Mouse (Mus musculus) heart, adult 2 months (tissue): ENCODE data around the gene AI597479. TPM values are rescaled to one million over a fixed set of nuclear protein-coding genes. Genes with fewer than 3 reads are reported as not detected.

Experiments
- DNase-seq, 2 experiments: peaks; one replicate each; pipeline ENCODE4 v3.0.0; 2021
- H3K27ac ChIP-seq: fragments of 200-600 bp; 2 replicates; pipeline ENCODE4 v1.8.1; 2022
- H3K27me3 ChIP-seq: fragments of 200-500 bp; 2 replicates; pipeline ENCODE4 v1.6.1; 2012; ENCODE audit warnings: mild to moderate bottlenecking, low read length, inconsistent platforms, mixed read lengths; ENCODE audit not compliant: control insufficient read depth, insufficient read depth
- H3K36me3 ChIP-seq: fragments of 200-500 bp; 2 replicates; pipeline ENCODE4 v1.6.1; 2012; ENCODE audit warnings: low read length, inconsistent platforms; ENCODE audit not compliant: control insufficient read depth, insufficient read depth
- H3K4me1 ChIP-seq: fragments of 200-500 bp; 2 replicates; pipeline ENCODE4 v1.6.1; 2011; ENCODE audit warnings: low read length; ENCODE audit not compliant: control insufficient read depth, insufficient read depth
- H3K4me3 ChIP-seq: fragments of 200-600 bp; 2 replicates; pipeline ENCODE4 v1.8.1; 2022
- H3K79me2 ChIP-seq: fragments of 200-500 bp; replicated peaks from 2 replicates; pipeline ENCODE4 v1.6.1; 2012; ENCODE audit warnings: mild to moderate bottlenecking, inconsistent platforms, low read length, moderate library complexity, mixed read lengths; ENCODE audit not compliant: control insufficient read depth, insufficient read depth
- H3K9ac ChIP-seq: fragments of 200-500 bp; 2 replicates; pipeline ENCODE4 v1.6.1; 2012; ENCODE audit warnings: low read depth, mild to moderate bottlenecking, control low read depth, inconsistent platforms, low read length, mixed read lengths
- CTCF ChIP-seq: fragments of 200-600 bp; IDR thresholded peaks from 2 replicates; pipeline ENCODE4 v1.8.1; 2022; ENCODE audit warnings: antibody characterized with exemption, mild to moderate bottlenecking, moderate library complexity
- EP300 ChIP-seq: fragments of 200-500 bp; IDR thresholded peaks from 2 replicates; pipeline ENCODE4 v1.6.1; 2011; ENCODE audit warnings: low read depth, low read length, control low read depth; ENCODE audit not compliant: insufficient read depth
- WGBS: fragments of 180-500 bp; shearing (Covaris S2); methylation state at CpG from one replicate; pipeline ENCODE4 v1.1.7; 2018; 5-methylcytosine and 5-hydroxymethylcytosine counted together
- intact Hi-C: fragments of 180-260 bp; cut with DNase I; formaldehyde crosslinking; loops from one replicate; pipeline ENCODE4 v1.15.1; 2025
- polyA plus RNA-seq: library from polyadenylated mRNA; depleted of rRNA; stranded (reverse); fragments of >200 nt; gene quantifications from 2 replicates; pipeline ENCODE4 v1.2.3, GENCODE M21; 2012; rRNA removed
- total RNA-seq, 2 experiments: library from RNA; stranded (reverse); gene quantifications; 2 replicates each; pipeline ENCODE4 v1.2.3; 2021

The AI597479 gene
- total and polyA plus RNA-seq, 3 experiments: 8.4 to 21.1 (median 20.3) TPM

GRCm38 (mm10) chr1:43164582-43164981 lies 66.1 kb downstream of the AI597479 start:
- Histone ChIP-seq H3K36me3 (peaks cover 30% of the 10 kb centered on the region), H3K4me1 (peaks cover 10% of the 10 kb centered on the region), H3K27me3 (no peaks in the 10 kb centered on the region), H3K27ac (peak overlapping the region; percentile 76; the same call in 1 of the 2 replicates), H3K9ac (no peak overlapping the region), H3K79me2 (no peaks in the 10 kb centered on the region), H3K4me3 (no peak overlapping the region)
- DNase-seq: no peak
- 67% methylated on average over 5 of the region's 5 CpGs for WGBS
- TF ChIP-seq CTCF (no peak), EP300 (peak; percentile 88)
- intact Hi-C loops: no loop called here

Other genes starting within 250 kb of the AI597479 start
- 100 to 1,000 TPM in 1 of 2 experiments, 10 to 100 TPM in 1; 95.5 to 108 TPM for gene Mrps9, start 247.5 kb upstream of the AI597479 start, total RNA-seq
- gene Mrps9, start 247.5 kb upstream of the AI597479 start, polyA plus RNA-seq: 52.7 and 59.5 TPM in 2 replicates
- under 1 TPM; 0.10 to 0.25 TPM for gene Gpr45, start 145.8 kb upstream of the AI597479 start, total RNA-seq
- 0.20 and 0.41 TPM in 2 replicates for gene Gpr45, start 145.8 kb upstream of the AI597479 start, polyA plus RNA-seq
- gene Tgfbrap1, start 73 bp upstream of the AI597479 start, total RNA-seq: 10 to 100 TPM; 13.9 to 14.5 TPM
- gene Tgfbrap1, start 73 bp upstream of the AI597479 start, polyA plus RNA-seq: 11.2 and 15.4 TPM in 2 replicates
- 1,000 to 10,000 TPM; 1,721 to 1,764 TPM for gene Fhl2, start 98.3 kb downstream of the AI597479 start, total RNA-seq
- 1,853 and 3,161 TPM in 2 replicates for gene Fhl2, start 98.3 kb downstream of the AI597479 start, polyA plus RNA-seq